Mouse (Mus musculus): ENCODE measurements around the gene Dab1.

Gene Dab1

DNA sequence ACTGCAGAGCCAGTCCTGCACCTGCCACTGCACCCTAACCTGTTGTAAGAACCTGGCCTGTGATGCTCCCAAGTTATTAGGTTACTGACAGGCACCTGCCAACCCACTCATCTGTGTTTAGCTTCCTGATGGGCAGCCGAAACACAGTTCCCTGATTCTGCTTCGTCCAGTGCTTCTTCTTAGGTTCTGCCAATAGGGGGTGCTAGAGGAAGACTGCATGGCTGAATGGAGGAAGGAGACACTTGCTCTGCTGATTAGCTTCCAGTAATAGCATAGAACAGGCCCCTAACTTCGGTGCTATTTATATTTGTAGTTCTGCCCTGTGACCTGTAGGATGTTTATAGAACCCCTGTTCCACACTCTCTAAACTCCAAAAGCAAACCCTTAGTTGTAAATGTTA lies 83.0 kb downstream of the Dab1 start:
- DNase-seq: no peak

GRCm38 (mm10) chr4:103704477-103704876 lies 85.3 kb downstream of the Dab1 start:
- no peak for DNase-seq

DNA sequence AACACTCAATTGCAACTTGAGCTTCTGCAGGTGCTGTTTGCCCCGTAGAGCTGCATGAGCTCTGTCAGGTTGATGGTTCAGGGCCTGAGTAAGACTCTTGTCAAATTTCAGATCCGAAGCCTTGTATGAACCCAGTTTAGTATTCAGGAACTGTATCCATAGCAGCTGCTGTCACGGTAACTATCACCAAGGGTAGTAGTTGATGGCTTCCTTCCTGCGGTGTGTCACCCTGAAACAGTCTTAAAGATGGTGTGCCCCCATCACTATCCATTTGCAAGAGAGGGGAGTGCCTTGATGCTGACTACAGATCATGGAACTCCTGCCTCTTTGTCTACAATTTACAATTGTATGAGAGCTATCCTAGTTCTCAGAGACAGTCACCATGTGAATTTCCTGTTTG lies 87.3 kb downstream of the Dab1 start:
- DNase-seq: no peak

GRCm38 (mm10) chr4:103707140-103707539 lies 88.0 kb downstream of the Dab1 start:
- DNase-seq: no peak

DNA sequence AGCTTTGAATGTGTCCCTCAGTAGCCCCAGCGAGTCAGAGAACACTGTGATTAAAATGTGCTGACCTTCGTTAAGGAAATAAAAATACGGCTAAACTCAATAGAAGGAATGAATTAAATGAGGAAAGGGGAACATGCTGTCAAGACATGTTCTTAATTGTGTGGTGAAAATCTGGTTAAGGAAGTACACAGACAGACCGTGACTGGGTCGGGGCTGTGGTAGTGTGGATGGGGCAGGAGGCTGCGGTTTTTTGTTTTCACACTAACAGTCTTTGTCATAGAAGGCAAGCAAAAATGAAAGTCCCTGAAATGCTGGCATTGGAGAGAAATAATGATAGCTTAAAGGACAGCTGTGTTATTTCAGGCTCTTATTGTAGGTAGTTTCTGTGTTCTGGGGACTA lies 92.2 kb downstream of the Dab1 start:
- no peak for DNase-seq

GRCm38 (mm10) chr4:103713921-103714320 lies 94.8 kb downstream of the Dab1 start:
- DNase-seq: no peak

GRCm38 (mm10) chr4:103714991-103715390 lies 95.8 kb downstream of the Dab1 start:
- DNase-seq: no peak

- DNase-seq: no peak
Measured at GRCm38 (mm10) chr4:103715568-103715967, 96.4 kb downstream of the Dab1 start.

- DNase-seq: no peak
Measured at GRCm38 (mm10) chr4:103722738-103723137, 103.6 kb downstream of the Dab1 start.

DNA sequence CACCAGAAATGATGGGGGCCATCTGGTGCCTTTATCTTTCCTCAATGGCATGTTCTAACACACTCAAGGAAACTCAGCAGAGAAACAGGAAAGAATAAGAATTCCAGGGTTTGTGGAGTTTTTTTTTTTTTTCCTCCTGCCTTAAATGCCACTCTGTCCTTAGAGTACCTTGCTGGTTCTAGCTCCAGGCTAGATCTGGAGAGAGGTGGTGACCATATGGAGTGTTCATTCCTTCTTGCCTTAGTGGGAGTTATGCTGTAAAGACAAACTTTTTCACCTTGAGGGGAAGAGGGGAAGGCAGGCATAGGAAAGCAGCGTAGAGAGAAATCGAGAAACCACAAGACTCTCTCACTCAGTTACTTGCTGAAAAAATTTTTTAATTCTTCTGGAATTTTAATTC lies 107.3 kb downstream of the Dab1 start:
- DNase-seq: no peak

- DNase-seq: no peak
Measured at GRCm38 (mm10) chr4:103737185-103737584, 118.0 kb downstream of the Dab1 start.

GRCm38 (mm10) chr4:103751249-103751855 lies 132.2 kb downstream of the Dab1 start:
- no peak for DNase-seq

DNA sequence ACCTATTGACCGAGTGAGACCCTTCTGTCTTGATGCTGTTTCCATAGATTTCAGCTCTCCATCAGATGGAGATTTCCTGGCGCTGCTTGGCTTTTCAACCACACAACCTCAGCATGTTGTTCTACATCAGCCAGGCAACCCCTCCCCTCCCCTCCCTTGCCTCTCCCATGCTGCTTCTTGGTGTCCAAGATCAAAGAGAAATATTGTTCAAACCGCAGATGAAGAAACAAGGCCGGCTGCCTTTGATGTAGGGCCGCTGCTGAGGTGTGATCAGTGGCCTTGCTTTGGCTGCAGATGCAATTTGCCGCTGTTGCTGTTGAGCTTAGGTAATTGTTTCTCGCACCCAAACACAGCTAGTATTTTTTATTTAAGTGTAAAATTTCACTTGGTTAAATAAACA lies 135.4 kb downstream of the Dab1 start:
- no peak for DNase-seq

DNA sequence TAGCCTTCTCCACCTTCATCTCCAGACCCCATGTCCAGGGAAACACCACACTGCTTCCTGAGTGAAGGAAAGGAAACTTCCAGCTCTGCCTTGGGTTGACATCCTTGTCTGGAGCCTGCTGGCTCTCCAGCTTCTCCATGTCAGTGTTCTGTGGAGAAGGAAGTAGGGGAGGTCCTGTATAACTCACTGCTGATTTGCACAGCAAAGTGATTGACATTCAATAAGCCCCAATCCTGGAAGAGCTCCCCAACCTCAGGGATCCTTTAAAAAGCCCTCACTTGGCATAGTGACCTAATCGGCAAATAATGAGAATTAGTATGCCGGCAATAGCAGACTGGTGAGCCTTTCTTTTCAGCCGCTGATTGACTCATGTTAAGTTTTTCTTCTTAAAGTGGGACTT lies 138.1 kb downstream of the Dab1 start:
- no peak for DNase-seq

GRCm38 (mm10) chr4:103762416-103762815 lies 143.3 kb downstream of the Dab1 start:
- no peak for DNase-seq

GRCm38 (mm10) chr4:103775712-103776111 lies 156.6 kb downstream of the Dab1 start:
- DNase-seq: peak; percentile 5 to 6

GRCm38 (mm10) chr4:103781398-103781797 lies 162.2 kb downstream of the Dab1 start:
- peak; percentile 49 to 51 for DNase-seq

DNA sequence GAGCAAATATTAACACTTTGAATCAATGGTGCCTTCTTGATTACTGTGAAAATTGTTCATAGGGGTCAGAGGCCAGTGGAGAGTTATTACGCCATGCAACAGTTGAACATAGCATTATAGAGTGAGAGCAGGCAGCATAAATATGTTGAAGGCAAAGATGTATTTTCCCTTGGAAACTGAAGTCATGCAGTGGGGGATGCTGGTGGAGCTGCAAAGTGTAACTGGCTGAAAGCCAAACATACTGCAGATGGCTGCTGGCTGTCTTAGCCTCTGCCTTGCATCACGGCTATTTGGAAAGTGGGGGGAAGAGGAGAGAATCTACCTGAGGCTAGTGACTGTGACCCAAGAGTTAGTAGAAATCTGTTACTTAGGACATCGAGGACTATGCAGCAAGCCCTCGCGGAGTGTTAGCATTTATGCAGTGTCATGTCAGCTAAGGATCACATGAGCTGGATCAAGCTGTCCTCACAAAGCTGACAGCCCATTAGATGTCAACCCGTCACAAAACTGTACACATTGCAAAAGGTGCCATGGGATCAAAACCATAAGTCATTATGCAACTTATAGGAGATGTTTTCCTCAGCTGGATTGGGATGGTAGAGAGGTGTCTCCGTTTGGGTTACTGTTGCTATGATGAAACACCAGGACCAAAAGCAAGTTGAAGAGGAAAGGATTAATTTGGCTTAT lies 164.5 kb downstream of the Dab1 start:
- no peak for DNase-seq

DNA sequence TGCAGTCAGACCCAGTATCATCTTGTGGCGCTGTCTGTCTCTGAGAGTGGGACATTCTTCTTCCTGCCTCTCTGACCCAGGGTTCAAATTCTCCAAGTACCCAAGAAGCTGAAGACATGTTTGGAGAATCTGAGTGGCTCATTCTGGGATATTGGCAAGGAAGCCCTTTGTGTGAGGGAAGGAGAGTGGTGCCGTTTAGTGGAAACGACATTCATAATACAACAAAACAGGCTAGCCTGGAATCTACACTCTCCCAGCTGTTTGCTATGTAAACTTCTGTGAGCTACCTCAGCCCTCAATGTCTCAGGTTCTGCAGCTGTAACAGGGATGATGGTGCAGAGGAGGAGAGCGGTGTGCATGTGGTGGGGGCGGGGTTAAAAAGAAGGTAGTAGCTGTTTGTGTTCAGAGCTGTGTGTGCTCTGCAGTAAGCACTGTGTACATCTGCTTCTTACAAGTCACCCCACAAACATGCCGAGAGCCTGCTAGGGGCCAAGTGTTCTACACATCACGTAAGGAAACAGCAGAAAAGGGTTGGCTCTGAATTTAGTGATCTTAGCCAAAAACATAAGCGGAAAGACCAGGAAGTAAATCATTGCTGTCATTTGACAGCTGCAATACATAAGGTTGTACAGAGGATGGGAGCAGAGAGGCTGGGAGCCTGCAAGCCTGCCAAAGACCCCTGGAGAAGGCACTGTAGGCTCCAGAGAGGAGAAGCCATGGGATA lies 174.6 kb downstream of the Dab1 start:
- no peak for DNase-seq

DNA sequence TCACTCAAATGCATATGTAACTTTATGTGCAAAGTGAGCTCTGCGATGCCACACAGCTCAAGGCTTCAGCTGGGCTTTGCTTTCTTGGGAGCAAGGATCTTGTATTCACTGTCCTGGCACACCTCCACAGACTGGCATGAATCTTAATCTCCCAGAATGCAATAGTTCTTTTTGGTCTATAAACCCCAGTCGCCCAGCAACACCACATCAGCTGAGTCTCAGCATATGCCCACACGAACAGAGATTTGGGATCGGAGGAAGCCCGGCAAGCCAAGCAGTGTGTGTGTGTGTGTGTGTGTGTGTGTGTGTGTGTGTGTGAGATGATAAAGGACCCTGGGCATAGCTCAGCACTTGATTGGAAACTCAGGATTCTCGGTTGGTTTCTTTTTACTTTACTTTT lies 177.3 kb downstream of the Dab1 start:
- DNase-seq: no peak

DNA sequence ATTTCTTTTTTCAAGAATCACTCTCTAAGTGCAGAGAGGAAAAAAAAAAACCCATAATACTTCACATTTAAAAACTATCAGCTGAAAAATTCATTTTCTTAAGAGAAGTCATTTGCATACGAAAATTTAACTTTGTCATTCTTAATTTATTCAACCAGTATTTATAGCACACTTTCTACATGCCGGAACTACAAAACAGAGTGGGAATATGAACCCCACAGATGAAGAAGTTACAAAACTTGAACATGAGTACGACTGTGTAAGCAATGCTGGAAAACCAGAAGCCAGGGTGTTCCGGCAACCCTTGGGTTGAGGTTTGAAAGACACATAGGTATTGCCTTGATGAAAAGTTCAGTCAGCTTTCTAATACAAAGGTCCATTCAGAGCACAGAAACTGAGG lies 183.3 kb downstream of the Dab1 start:
- no peak for DNase-seq

- DNase-seq: no peak
Measured at GRCm38 (mm10) chr4:103804461-103804860, 185.3 kb downstream of the Dab1 start.

DNA sequence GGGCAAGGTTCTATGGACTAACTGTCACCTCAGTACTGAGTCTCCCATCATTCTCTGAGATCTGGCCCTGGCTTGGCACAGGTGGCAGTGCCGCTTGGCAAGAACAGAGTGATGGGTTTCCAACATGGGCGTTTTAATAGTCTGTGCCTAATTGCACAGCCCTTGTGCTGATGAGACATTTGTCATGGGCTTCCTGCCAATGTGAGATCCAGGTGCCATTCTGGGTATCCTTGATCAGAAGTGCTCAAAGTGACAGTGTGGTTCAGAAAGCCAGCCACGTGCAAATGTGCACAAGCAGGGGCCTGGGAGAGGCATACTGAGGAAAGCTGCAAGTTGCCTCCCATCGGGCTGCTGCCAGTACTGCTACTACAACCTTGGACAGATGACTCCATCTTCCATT lies 203.5 kb downstream of the Dab1 start:
- peak; percentile 2 to 3 for DNase-seq

DNA sequence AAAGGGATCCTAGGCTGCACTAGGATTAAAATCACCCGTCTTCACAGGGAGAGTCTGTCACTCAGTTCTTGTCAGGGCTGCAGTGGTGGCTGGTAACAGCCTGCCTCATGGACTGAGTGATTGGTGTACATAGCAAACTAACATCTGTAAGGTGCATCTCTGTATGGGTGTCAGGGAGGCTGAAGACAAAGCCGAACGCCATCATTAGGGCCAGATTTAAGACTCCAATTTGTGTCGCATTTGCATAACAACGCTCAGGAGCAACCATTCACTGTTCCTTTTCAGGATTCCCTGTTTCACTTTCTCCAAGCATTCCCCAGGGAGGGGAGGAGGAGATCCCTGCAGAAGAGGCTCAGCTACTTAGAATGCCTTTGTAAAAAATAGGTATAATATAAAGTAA lies 219.2 kb downstream of the Dab1 start:
- no peak for DNase-seq
